Mouse (Mus musculus) midbrain, postnatal 0 days (tissue): ENCODE data around the gene Platr25. TPM values are rescaled to one million over a fixed set of nuclear protein-coding genes. Genes with fewer than 3 reads are reported as not detected.
A peak's percentile ranks its signal among the peaks of the same experiment; 100 is the strongest.
"Not testable (repeated sequence)": the region's sequence is repeated elsewhere in the genome, so short reads cannot be mapped to it uniquely, and the experiment has no call there.

Experiments
- ATAC-seq: fragments of 200-750 bp; cut with Nextera tagmentation; 2 replicates; pipeline ENCODE4 v1.8.0; 2017; ENCODE audit warnings: moderate number of reproducible peaks, mild to moderate bottlenecking, moderate TSS enrichment, moderate library complexity; ENCODE audit not compliant: low FRiP score
- DNase-seq: peaks from one replicate; pipeline ENCODE4 v3.0.0-alpha.2; 2015; ENCODE audit warnings: low spot score
- H3K27ac ChIP-seq: fragments of 300-500 bp; sonication (generic); 2 replicates; pipeline ENCODE4 v1.5.1; 2014; ENCODE audit warnings: low read depth, mild to moderate bottlenecking, low read length, mixed read lengths
- H3K27me3 ChIP-seq: fragments of 300-500 bp; sonication (generic); 2 replicates; pipeline ENCODE4 v1.6.1; 2014; ENCODE audit warnings: low read length, control low read depth, mixed read lengths; ENCODE audit not compliant: insufficient read depth
- H3K36me3 ChIP-seq: fragments of 300-500 bp; sonication (generic); 2 replicates; pipeline ENCODE4 v1.6.1; 2014; ENCODE audit warnings: low read length, control low read depth, mixed read lengths; ENCODE audit not compliant: insufficient read depth
- H3K4me1 ChIP-seq: fragments of 300-500 bp; sonication (generic); 2 replicates; pipeline ENCODE4 v1.6.1; 2014; ENCODE audit warnings: mild to moderate bottlenecking, control low read depth, antibody characterized with exemption, low read length, mixed read lengths; ENCODE audit not compliant: insufficient read depth
- H3K4me2 ChIP-seq: fragments of 300-500 bp; sonication (generic); 2 replicates; pipeline ENCODE4 v1.6.1; 2014; ENCODE audit warnings: low read depth, mild to moderate bottlenecking, low read length, mixed read lengths; ENCODE audit not compliant: poor library complexity, severe bottlenecking
- H3K4me3 ChIP-seq: fragments of 300-500 bp; sonication (generic); 2 replicates; pipeline ENCODE4 v1.5.1; 2014; ENCODE audit warnings: low read depth, mild to moderate bottlenecking, low read length, moderate library complexity
- H3K9ac ChIP-seq: fragments of 300-500 bp; sonication (generic); replicated peaks from 2 replicates; pipeline ENCODE4 v1.6.1; 2014; ENCODE audit warnings: mild to moderate bottlenecking, low read length, moderate library complexity, mixed read lengths; ENCODE audit not compliant: poor library complexity, severe bottlenecking
- H3K9me3 ChIP-seq: fragments of 300-500 bp; sonication (generic); 2 replicates; pipeline ENCODE4 v1.6.1; 2016; ENCODE audit warnings: low read length, control low read depth
- CTCF ChIP-seq: IDR thresholded peaks from 2 replicates; pipeline ENCODE4 v1.5.1; 2016; ENCODE audit warnings: antibody characterized with exemption, mild to moderate bottlenecking
- WGBS: fragments of 180-500 bp; shearing (Covaris S2); extraction: QIAGEN DNeasy Blood & Tissue Kit; methylation state at CpG from one replicate; pipeline ENCODE4 v1.1.7; 2014; 5-methylcytosine and 5-hydroxymethylcytosine counted together
- microRNA counts: library from miRNA; unstranded; fragments of <30 nt; microRNA quantifications from one replicate; lab custom pipeline; 2015
- microRNA-seq: library from miRNA; unstranded; fragments of <30 nt; microRNA quantifications from one replicate; pipeline ENCODE4, GENCODE M21; 2016; ENCODE audit warnings: borderline number of aligned reads
- polyA plus RNA-seq: library from polyadenylated mRNA; unstranded; fragments of >200 nt; fragmentation: Nextera tagmentation; extraction: Ambion mirVana; gene quantifications from 2 replicates; pipeline ENCODE4 v1.2.1, GENCODE M21; 2015
- total RNA-seq: library from RNA; depleted of rRNA; stranded (reverse); fragments of >200 nt; gene quantifications from 2 replicates; pipeline ENCODE4 v1.2.3, GENCODE M21; 2014; rRNA removed

Gene Platr25
- total and polyA plus RNA-seq, 2 experiments from 2014 or later, result 15.0 to 17.1 TPM

DNA sequence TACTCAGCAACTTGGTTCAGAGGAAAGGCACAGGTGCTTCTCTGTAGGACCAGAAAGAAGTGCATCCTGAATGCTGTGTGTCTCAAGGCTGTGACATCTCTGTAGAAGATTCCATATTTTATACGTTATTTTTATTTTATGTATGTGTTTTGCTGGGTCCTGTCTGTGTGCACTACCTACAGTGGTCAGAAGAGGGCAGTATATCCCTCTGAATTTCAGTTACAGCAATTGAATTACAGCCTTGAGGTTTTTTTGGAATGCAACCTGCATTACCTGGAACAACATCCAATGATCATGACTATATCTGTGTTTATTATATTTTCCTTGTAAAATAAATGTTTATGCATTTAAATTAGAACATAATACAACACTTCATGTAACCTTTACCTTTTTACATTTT, 133.4 kb downstream of the Platr25 start:
- H3K4me1 ChIP-seq, ATAC-seq, H3K36me3 ChIP-seq, H3K9ac ChIP-seq, H3K9me3 ChIP-seq, H3K27me3 ChIP-seq, H3K4me3 ChIP-seq, H3K27ac ChIP-seq, H3K4me2 ChIP-seq: not testable (repeated sequence)
- peak; percentile 75 for TF ChIP-seq CTCF
- 33% methylated on average over 1 of the region's 1 CpGs for WGBS
- DNase-seq, result peak; percentile 41

DNA sequence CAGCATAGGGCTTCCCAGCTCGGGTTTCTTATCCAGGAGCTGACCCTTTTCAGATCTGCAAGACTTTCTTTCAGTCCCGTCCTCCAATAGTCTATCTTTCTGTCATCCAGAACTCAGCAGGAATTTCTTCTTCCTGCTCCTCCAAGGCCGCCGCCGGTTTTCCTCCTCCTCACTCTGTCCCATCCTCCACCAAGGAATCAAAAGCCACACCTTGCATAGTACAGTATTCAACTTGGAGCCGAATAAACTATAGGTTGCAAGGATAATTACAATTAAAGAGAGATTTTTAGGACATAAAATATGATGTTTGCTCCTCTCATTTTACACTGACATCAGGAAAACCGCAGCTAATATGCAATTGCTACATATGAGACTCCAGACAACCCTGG, 136.2 kb downstream of the Platr25 start:
- H3K4me3 ChIP-seq, result peak overlapping the region; percentile 40
- H3K9ac ChIP-seq, result 0 out of 2 replicates have a peak overlapping the region, but pooled peaks have one; percentile 29
- not testable (repeated sequence) for H3K27ac ChIP-seq, H3K36me3 ChIP-seq, H3K9me3 ChIP-seq, H3K4me1 ChIP-seq, H3K27me3 ChIP-seq
- 7% methylated on average over 7 of the region's 7 CpGs for WGBS
- H3K4me2 ChIP-seq, result peak overlapping the region; percentile 44
- DNase-seq (peak; percentile 0), ATAC-seq (peak; percentile 80)

- not testable (repeated sequence) for H3K27me3 ChIP-seq, H3K27ac ChIP-seq, H3K36me3 ChIP-seq, H3K9me3 ChIP-seq, H3K4me1 ChIP-seq
- WGBS, result under 1% methylated on average over 15 of the region's 15 CpGs
- peak within 1 kb of the TSS; percentile 40 for H3K4me3 ChIP-seq
- DNase-seq (peak; percentile 90), ATAC-seq (peak; percentile 99)
- H3K4me2 ChIP-seq, result peak within 1 kb of the TSS; percentile 44
- H3K9ac ChIP-seq, result 0 out of 2 replicates have a peak within 1 kb of the TSS, but pooled peaks have one; percentile 29
These were observed 136.8 kb downstream of the Platr25 start, which contains the start of gene 6720489N17Rik for GRCm38 (mm10) chr13:62623577-62624276. Gene 6720489N17Rik, minus strand, starts transcription at chr13:62624182.

MicroRNA genes within 50 kb of the gene (microRNA counts, 519-probe panel; counts per million panel counts)
- 528 counts per million, percentile 58 among the panel's probes with 10 or more counts for microRNA mmu-miR-713 (lab: Ali Mortazavi, UCI)

Small RNA genes within 50 kb of the gene (microRNA-seq; reads per million reads assigned to microRNA genes)
- gene Gm24020 (not detected), gene Gm24588 (not detected), gene Mir713 (not detected)

Other genes starting within 250 kb of the Platr25 start
- not detected in 2 replicates for gene Zfp935, start 202.2 kb downstream of the Platr25 start, total RNA-seq
- 0.31 TPM in 1 of 2 replicates, not detected in the other for gene Zfp935, start 202.2 kb downstream of the Platr25 start, polyA plus RNA-seq
- 4.0 and 7.7 TPM in 2 replicates for gene Zfp934, start 189.5 kb downstream of the Platr25 start, total RNA-seq
- 6.3 and 7.3 TPM in 2 replicates for gene Zfp934, start 189.5 kb downstream of the Platr25 start, polyA plus RNA-seq
- gene 6720489N17Rik, start 136.5 kb downstream of the Platr25 start, total RNA-seq, result 4.1 and 16.5 TPM in 2 replicates
- 4.4 and 6.3 TPM in 2 replicates for gene 6720489N17Rik, start 136.5 kb downstream of the Platr25 start, polyA plus RNA-seq
- 4.5 and 4.8 TPM in 2 replicates for gene Gm5141, start 25.1 kb upstream of the Platr25 start, total RNA-seq
- gene Gm5141, start 25.1 kb upstream of the Platr25 start, polyA plus RNA-seq, result 4.5 and 4.6 TPM in 2 replicates
- gene Fbp2, start 97.7 kb upstream of the Platr25 start, total RNA-seq, result 0.16 and 0.24 TPM in 2 replicates
- 1.5 and 1.7 TPM in 2 replicates for gene Fbp2, start 97.7 kb upstream of the Platr25 start, polyA plus RNA-seq
- not detected in 2 replicates for gene Fbp1, start 127.6 kb upstream of the Platr25 start, total RNA-seq
- gene Fbp1, start 127.6 kb upstream of the Platr25 start, polyA plus RNA-seq, result 0.27 and 0.44 TPM in 2 replicates
- gene 2010111I01Rik, start 204.2 kb upstream of the Platr25 start, total RNA-seq, result 30.3 and 44.8 TPM in 2 replicates
- gene 2010111I01Rik, start 204.2 kb upstream of the Platr25 start, polyA plus RNA-seq, result 16.2 and 18.5 TPM in 2 replicates